Mouse (Mus musculus) kidney, adult 18-20 months (tissue): ENCODE data around the gene Borcs8.

Experiments used
- DNase-seq: peaks from one replicate; pipeline ENCODE4 v3.0.0; 2021

Borcs8 gene

GRCm38 (mm10) chr8:70134931-70135330 lies 4.4 kb upstream of the Borcs8 start:
- no peak for DNase-seq

GRCm38 (mm10) chr8:70136591-70136990 lies 2.7 kb upstream of the Borcs8 start:
- no peak for DNase-seq

GRCm38 (mm10) chr8:70137890-70138289 lies 1.4 kb upstream of the Borcs8 start:
- no peak for DNase-seq

- DNase-seq: no peak
These were observed 682 bp downstream of the Borcs8 start for GRCm38 (mm10) chr8:70139981-70140380.

GRCm38 (mm10) chr8:70147678-70148607 lies 8.6 kb downstream of the Borcs8 start:
- no peak for DNase-seq

- no peak for DNase-seq
These were observed 10.9 kb downstream of the Borcs8 start for GRCm38 (mm10) chr8:70150158-70150557.

- peak; percentile 68 for DNase-seq
These were observed 13.4 kb downstream of the Borcs8 start for GRCm38 (mm10) chr8:70152537-70153257.

- no peak for DNase-seq
These were observed 18.0 kb downstream of the Borcs8 start for GRCm38 (mm10) chr8:70157240-70157800.

GRCm38 (mm10) chr8:70158069-70158853 lies 19.0 kb downstream of the Borcs8 start:
- DNase-seq: peak; percentile 73

- no peak for DNase-seq
These were observed 19.9 kb downstream of the Borcs8 start for GRCm38 (mm10) chr8:70159211-70159610.

GRCm38 (mm10) chr8:70160015-70160414 lies 20.7 kb downstream of the Borcs8 start:
- no peak for DNase-seq

GRCm38 (mm10) chr8:70163316-70163715 lies 24.0 kb downstream of the Borcs8 start:
- DNase-seq: no peak

- peak; percentile 67 for DNase-seq
These were observed 27.3 kb downstream of the Borcs8 start for GRCm38 (mm10) chr8:70166504-70167110.

GRCm38 (mm10) chr8:70170116-70170515 lies 30.8 kb downstream of the Borcs8 start:
- no peak for DNase-seq

GRCm38 (mm10) chr8:70170748-70171147 lies 31.4 kb downstream of the Borcs8 start:
- peak; percentile 57 for DNase-seq

- no peak for DNase-seq
These were observed 31.9 kb downstream of the Borcs8 start for GRCm38 (mm10) chr8:70171240-70171639.

GRCm38 (mm10) chr8:70172043-70172681 lies 32.9 kb downstream of the Borcs8 start, which contains the start of gene Tmem161a:
Tmem161a (plus strand) TSS chr8:70172356.
- peak; percentile 91 for DNase-seq

- no peak for DNase-seq
These were observed 34.0 kb downstream of the Borcs8 start for GRCm38 (mm10) chr8:70173320-70173719.

- no peak for DNase-seq
These were observed 34.8 kb downstream of the Borcs8 start for GRCm38 (mm10) chr8:70174079-70174478.

- no peak for DNase-seq
These were observed 38.9 kb downstream of the Borcs8 start for GRCm38 (mm10) chr8:70178231-70178630.

GRCm38 (mm10) chr8:70179082-70179481 lies 39.8 kb downstream of the Borcs8 start:
- no peak for DNase-seq
